Mouse (Mus musculus) limb, embryonic 11.5 days (tissue): ENCODE data around the gene Cux1. TPM values are rescaled to one million over a fixed set of nuclear protein-coding genes. Genes with fewer than 3 reads are reported as not detected.

ENCODE experiments used
- ATAC-seq: fragments of 200-750 bp; cut with Nextera tagmentation; 2 replicates; pipeline ENCODE4 v1.8.0; 2017; ENCODE audit warnings: low read depth; ENCODE audit not compliant: insufficient number of reproducible peaks, low FRiP score, low TSS enrichment
- DNase-seq: peaks from one replicate; pipeline ENCODE4 v3.0.0-alpha.2; 2015; ENCODE audit warnings: low spot score
- H3K27ac ChIP-seq: fragments of 300-500 bp; sonication (generic); replicated peaks from 2 replicates; pipeline ENCODE4 v1.5.1; 2014; ENCODE audit warnings: low read depth, mild to moderate bottlenecking, low read length
- H3K27me3 ChIP-seq: fragments of 300-500 bp; sonication (generic); 2 replicates; pipeline ENCODE4 v1.6.1; 2014; ENCODE audit warnings: mild to moderate bottlenecking, low read length, mixed read lengths; ENCODE audit not compliant: control insufficient read depth, insufficient read depth
- H3K36me3 ChIP-seq: fragments of 300-500 bp; sonication (generic); 2 replicates; pipeline ENCODE4 v1.6.1; 2014; ENCODE audit warnings: mild to moderate bottlenecking, low read length, moderate library complexity, mixed read lengths; ENCODE audit not compliant: control insufficient read depth, insufficient read depth
- H3K4me1 ChIP-seq: fragments of 300-500 bp; sonication (generic); 2 replicates; pipeline ENCODE4 v1.6.1; 2014; ENCODE audit warnings: low read length, mixed read lengths; ENCODE audit not compliant: control insufficient read depth, insufficient read depth
- H3K4me2 ChIP-seq: fragments of 300-500 bp; sonication (generic); 2 replicates; pipeline ENCODE4 v1.6.1; 2014; ENCODE audit warnings: low read depth, mild to moderate bottlenecking, moderate library complexity; ENCODE audit not compliant: severe bottlenecking
- H3K4me3 ChIP-seq: fragments of 300-500 bp; sonication (generic); 2 replicates; pipeline ENCODE4 v1.5.1; 2014; ENCODE audit warnings: low read depth, low read length
- H3K9ac ChIP-seq: fragments of 300-500 bp; sonication (generic); 2 replicates; pipeline ENCODE4 v1.6.1; 2014; ENCODE audit warnings: mild to moderate bottlenecking, low read length
- H3K9me3 ChIP-seq: fragments of 300-500 bp; sonication (generic); 2 replicates; pipeline ENCODE4 v1.6.1; 2016; ENCODE audit warnings: low read length; ENCODE audit not compliant: control insufficient read depth
- WGBS: fragments of 180-500 bp; shearing (Covaris S2); extraction: QIAGEN DNeasy Blood & Tissue Kit; methylation state at CpG from one replicate; pipeline ENCODE4 v1.1.7; 2014; 5-methylcytosine and 5-hydroxymethylcytosine counted together
- polyA plus RNA-seq: library from polyadenylated mRNA; unstranded; fragments of >200 nt; fragmentation: Nextera tagmentation; extraction: Ambion mirVana; gene quantifications from 2 replicates; pipeline ENCODE4 v1.2.1, GENCODE M21; 2014

Cux1 gene
- polyA plus RNA-seq, 1 experiment from 2014 or later, result 65.6 TPM

DNA sequence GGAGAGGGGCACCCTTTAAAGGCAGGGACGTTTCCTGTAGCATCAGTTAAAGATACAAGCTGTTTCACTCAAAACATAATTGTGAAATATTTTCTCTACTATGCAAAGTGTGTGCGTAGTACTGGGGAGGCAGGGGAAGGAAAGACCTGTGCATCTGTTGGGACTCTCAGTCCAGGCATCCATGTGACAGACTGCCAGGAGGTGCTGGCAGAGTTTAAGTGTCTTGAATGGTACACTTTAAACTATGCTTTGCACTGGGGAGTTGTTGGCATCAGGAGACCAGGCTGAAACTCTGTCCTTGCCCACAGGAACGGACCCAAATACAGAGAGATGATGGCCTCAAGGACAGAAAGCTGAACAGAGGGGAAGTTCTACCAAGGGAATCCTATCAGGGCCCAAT lies 182.1 kb downstream of the Cux1 start:
- DNase-seq (no peak), ATAC-seq (no peak)
- Histone ChIP-seq H3K4me2 (no peak overlapping the region), H3K9ac (no peak overlapping the region), H3K36me3 (no peaks in the 10 kb centered on the region), H3K4me1 (no peaks in the 10 kb centered on the region; the same call in 1 of the 2 replicates), H3K4me3 (no peak overlapping the region), H3K27me3 (no peaks in the 10 kb centered on the region), H3K27ac (no peak overlapping the region), H3K9me3 (no peaks in the 10 kb centered on the region)
- WGBS, result 86% methylated on average over 3 of the region's 3 CpGs

DNA sequence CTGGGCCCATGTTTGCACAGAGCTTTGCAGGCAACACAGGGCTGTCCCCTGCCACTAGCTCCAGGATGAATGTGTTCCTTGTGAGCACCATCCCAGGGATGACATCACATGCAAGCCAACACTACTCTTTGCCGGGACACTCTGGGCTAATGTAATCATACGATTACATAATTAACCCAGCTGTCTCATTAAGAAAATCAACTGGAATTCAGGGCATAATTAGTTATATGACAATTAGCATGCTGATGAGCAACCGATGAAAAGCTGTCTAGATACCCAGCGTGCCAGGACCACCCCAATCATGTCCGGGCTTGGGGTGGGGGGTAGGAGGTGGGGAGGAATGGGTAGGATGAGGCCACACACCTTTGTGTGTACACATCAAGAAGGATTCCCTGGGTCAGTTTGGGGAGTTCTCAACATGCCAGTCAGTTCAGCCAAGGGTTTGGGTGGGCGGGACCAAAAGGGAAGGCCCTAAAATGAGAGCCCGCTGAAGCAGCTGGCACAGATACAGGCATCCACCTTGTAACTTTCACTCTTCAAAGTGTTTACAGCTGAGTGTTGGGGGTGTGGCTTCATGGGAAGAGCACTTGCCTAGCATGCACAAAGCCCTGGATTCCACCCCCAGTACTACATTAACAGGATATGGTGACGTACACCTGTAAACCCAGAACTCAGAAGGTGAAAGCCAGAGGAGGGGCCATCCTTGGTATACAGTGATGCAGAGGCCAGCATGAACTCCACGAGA lies 184.9 kb downstream of the Cux1 start:
- 90% methylated on average over 9 of the region's 9 CpGs for WGBS

DNA sequence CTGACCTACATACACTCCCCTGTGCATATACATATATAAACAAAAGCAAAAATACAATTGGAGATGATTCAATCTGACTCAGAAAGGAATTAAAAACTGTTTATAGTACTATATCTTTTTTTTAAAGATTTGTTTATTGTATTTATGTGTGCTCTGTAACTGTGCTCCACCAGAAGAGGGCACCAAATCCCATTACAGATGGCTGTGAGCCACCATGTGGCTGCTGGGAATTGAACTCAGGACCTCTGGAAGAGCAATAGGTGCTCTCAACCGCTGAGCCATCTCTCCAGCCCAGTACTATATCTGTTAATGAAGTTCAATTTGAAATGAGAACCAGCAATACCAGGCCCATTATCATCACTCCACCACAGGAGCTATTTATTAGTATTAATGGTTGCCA lies 187.9 kb downstream of the Cux1 start:
- 76% methylated on average over 1 of the region's 1 CpGs for WGBS
- Histone ChIP-seq H3K27me3 (no peaks in the 10 kb centered on the region), H3K9me3 (no peaks in the 10 kb centered on the region), H3K4me1 (no peaks in the 10 kb centered on the region), H3K36me3 (no peaks in the 10 kb centered on the region; the same call in 1 of the 2 replicates), H3K9ac (no peak overlapping the region), H3K4me3 (no peak overlapping the region), H3K27ac (no peak overlapping the region), H3K4me2 (no peak overlapping the region)
- DNase-seq (no peak), ATAC-seq (no peak)

More for the DNA sequence above, 184.9 kb downstream of the Cux1 start:
- H3K4me1 ChIP-seq, result no peaks in the 10 kb centered on the region; the same call in 1 of the 2 replicates
- no peak overlapping the region for H3K27ac ChIP-seq
- DNase-seq (no peak), ATAC-seq (no peak)
- no peak overlapping the region for H3K4me2 ChIP-seq
- H3K36me3 ChIP-seq, result no peaks in the 10 kb centered on the region
- H3K9ac ChIP-seq, result no peak overlapping the region
- no peaks in the 10 kb centered on the region for H3K27me3 ChIP-seq
- H3K4me3 ChIP-seq, result no peak overlapping the region
- no peaks in the 10 kb centered on the region for H3K9me3 ChIP-seq

DNA sequence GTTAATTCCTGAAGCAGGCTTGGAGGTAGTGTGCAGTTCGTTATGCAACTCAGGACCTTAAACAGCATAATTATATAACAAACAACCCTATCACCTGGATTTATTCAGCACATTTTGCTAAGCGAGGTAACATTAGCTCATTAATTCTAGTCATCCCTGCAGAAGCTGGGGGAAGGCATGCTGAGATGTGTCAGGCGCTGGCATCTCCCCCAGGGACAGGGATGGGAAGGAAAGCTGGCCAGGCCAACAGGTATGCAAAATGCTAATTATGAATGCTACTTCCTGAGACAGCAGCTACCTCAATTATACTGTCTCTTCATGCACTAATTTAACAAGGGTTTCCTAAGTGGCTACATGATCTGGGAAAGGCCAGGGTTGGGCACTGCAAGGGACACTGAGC lies 190.2 kb downstream of the Cux1 start:
- no peaks in the 10 kb centered on the region; the same call in 1 of the 2 replicates for H3K36me3 ChIP-seq
- 0 out of 2 replicates have a peak, but pooled peaks cover 5% of the 10 kb centered on the region for H3K4me1 ChIP-seq
- H3K4me3 ChIP-seq, result no peak overlapping the region
- no peak overlapping the region for H3K9ac ChIP-seq
- no peaks in the 10 kb centered on the region for H3K9me3 ChIP-seq
- WGBS, result 70% methylated on average over 3 of the region's 3 CpGs
- H3K27me3 ChIP-seq, result no peaks in the 10 kb centered on the region
- H3K4me2 ChIP-seq, result no peak overlapping the region
- ATAC-seq (no peak), DNase-seq (no peak)
- no peak overlapping the region for H3K27ac ChIP-seq

DNA sequence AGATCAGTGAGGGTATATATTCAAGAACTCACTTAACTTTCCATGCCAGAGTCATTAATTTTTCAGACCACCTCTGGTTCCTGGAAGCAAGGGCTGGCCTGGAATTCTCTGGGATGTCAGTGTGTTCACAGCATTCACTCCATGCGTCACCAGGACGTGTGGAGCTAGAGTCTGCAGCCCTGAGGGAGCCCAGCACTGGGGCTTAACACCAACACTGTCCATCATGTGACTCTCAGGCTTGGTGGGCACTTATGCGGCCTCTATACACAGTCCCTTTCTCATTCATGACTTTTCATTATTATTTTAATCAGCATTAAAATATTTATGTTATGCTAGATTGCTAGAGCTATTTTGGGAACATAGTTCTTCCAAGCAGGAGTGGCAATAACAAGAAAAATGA lies 191.9 kb downstream of the Cux1 start:
- no peaks in the 10 kb centered on the region for H3K27me3 ChIP-seq
- H3K9ac ChIP-seq, result no peak overlapping the region
- H3K9me3 ChIP-seq, result no peaks in the 10 kb centered on the region
- H3K4me3 ChIP-seq, result no peak overlapping the region
- H3K27ac ChIP-seq, result no peak overlapping the region
- no peaks in the 10 kb centered on the region; the same call in 1 of the 2 replicates for H3K36me3 ChIP-seq
- ATAC-seq (no peak), DNase-seq (no peak)
- no peak overlapping the region for H3K4me2 ChIP-seq
- 0 out of 2 replicates have a peak, but pooled peaks cover 5% of the 10 kb centered on the region for H3K4me1 ChIP-seq
- WGBS, result 70% methylated on average over 3 of the region's 3 CpGs

DNA sequence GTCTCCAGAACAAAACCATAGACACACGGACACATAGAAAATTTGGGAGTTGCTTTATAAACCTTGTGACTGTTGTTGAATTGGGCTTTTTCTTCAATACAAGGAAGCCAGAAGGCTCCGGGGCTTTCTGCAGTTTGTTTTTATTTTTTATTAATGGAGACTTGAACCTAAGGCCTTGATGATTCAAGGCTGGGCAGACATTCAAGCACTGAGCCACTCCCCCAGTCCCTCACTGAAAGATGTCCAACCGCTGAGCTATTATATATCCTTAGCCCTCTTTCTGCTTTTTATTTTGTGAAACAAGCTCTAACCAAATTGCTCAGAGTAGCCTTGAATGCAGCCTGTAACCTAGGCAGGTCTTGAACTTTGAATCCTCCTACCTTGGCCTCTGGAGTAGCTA lies 195.0 kb downstream of the Cux1 start:
- Histone ChIP-seq H3K36me3 (peaks cover 2% of the 10 kb centered on the region), H3K4me1 (0 out of 2 replicates have a peak, but pooled peaks cover 5% of the 10 kb centered on the region), H3K9me3 (no peaks in the 10 kb centered on the region), H3K4me3 (no peak overlapping the region), H3K4me2 (no peak overlapping the region), H3K9ac (no peak overlapping the region), H3K27ac (no peak overlapping the region), H3K27me3 (no peaks in the 10 kb centered on the region)
- WGBS, result 94% methylated on average over 3 of the region's 3 CpGs
- DNase-seq (no peak), ATAC-seq (no peak)

DNA sequence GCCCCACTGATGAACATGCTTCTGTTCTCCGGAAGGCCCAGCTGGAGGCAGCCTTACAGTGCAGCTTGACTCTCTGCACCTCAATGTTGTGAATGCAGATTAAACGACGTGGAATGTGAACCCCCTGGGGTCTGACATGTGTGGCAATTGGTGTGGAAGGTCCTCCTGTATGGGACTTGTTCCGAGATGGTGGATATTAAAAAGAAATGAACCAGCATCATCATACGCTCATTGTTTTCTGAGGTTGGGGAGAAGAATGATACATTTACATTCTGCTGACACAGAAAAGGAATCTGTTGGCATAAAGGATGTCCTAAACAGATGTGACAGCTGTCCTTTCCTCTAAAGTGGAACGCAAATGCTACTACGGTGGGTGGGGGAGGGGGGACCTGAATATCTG lies 203.9 kb downstream of the Cux1 start:
- DNase-seq (no peak), ATAC-seq (no peak)
- H3K27me3 ChIP-seq, result no peaks in the 10 kb centered on the region
- 74% methylated on average over 7 of the region's 7 CpGs for WGBS
- H3K9ac ChIP-seq, result no peak overlapping the region
- no peaks in the 10 kb centered on the region for H3K9me3 ChIP-seq
- H3K4me3 ChIP-seq, result no peak overlapping the region
- H3K4me1 ChIP-seq, result no peaks in the 10 kb centered on the region
- H3K27ac ChIP-seq, result no peak overlapping the region
- H3K4me2 ChIP-seq, result no peak overlapping the region
- H3K36me3 ChIP-seq, result peaks cover 2% of the 10 kb centered on the region; the same call in 1 of the 2 replicates

DNA sequence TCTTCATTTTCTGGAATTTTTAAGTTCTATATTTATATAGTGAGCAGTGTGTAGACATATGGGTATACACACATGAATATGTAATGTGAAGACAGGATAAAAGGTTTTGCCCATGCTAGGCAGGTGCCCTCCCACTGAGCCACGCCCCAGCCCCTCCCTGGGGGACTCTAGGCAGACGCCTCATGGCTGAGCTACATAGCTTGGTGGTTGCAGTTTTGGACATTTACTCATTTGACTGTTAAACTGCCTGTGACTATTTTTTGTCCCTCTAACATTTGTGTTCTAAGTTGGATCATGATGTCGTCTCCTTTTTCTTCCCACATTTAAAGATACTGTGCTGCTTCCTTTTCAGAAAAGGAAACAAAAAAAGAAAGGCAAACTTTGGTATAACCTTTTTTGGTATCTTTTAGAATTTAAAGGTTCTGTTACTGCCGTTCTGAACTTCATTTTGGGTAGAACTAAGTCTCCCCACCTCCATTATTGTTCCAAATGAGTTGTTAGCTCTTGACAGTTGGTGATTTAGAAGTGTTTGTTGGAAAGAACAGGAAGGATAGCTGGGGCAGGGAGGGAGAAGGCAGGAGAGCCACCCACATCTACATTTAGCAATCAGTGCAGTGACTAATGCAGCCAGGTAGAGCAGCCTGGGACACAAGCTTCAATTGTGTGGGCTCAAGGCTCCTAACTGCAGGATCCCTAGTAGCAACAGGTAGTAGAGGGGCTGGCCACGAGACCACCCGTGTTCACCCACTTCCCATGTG lies 204.6 kb downstream of the Cux1 start:
- no peak overlapping the region for H3K4me2 ChIP-seq
- H3K27ac ChIP-seq, result no peak overlapping the region
- DNase-seq (no peak), ATAC-seq (no peak)
- no peaks in the 10 kb centered on the region for H3K4me1 ChIP-seq
- H3K36me3 ChIP-seq, result peaks cover 2% of the 10 kb centered on the region; the same call in 1 of the 2 replicates
- no peak overlapping the region for H3K4me3 ChIP-seq
- H3K9ac ChIP-seq, result no peak overlapping the region
- no peaks in the 10 kb centered on the region for H3K27me3 ChIP-seq
- no peaks in the 10 kb centered on the region for H3K9me3 ChIP-seq
- WGBS, result 90% methylated on average over 6 of the region's 6 CpGs
